Mouse (Mus musculus) E14TG2a.4 (cell line): ENCODE measurements around the gene Tnfrsf4.

Source experiments
- CTCF ChIP-seq: conservative IDR thresholded peaks from 2 replicates; pipeline ENCODE4 v1.5.1; 2014; ENCODE audit warnings: low read length
- POU5F1 ChIP-seq: IDR thresholded peaks from 2 replicates; pipeline ENCODE4 v1.6.1; 2014; ENCODE audit warnings: low read length, borderline replicate concordance

- TF ChIP-seq CTCF (no peak), POU5F1 (no peak)
These were observed 793 bp downstream of the Tnfrsf4 start for GRCm38 (mm10) chr4:156014436-156014835.
